Mouse (Mus musculus): ENCODE data around the gene Lypd4. TPM values are rescaled to one million over a fixed set of nuclear protein-coding genes. Genes with fewer than 3 reads are reported as not detected.
"Not testable (repeated sequence)": the region's sequence is repeated elsewhere in the genome, so short reads cannot be mapped to it uniquely, and the experiment has no call there.

Gene Lypd4
- polyA plus RNA-seq, 1 experiment, result 952 TPM

GRCm38 (mm10) chr7:24845713-24846112, 24.0 kb downstream of the Lypd4 start:
- peaks cover 2% of the 10 kb centered on the region; the same call in 1 of the 2 replicates for H3K4me1 ChIP-seq (ENCODE audit: control insufficient read depth, insufficient read depth, low read length)
- no peak overlapping the region for H3K27ac ChIP-seq (ENCODE audit: control insufficient read depth, insufficient read depth, low read depth, low read length)

GRCm38 (mm10) chr7:24845181-24845580, 24.6 kb downstream of the Lypd4 start:
- TF ChIP-seq CTCF (IDR thresholded peaks at IDR 0.05; ENCODE audit: control insufficient read depth, insufficient read depth, insufficient replicate concordance, low read depth, low read length), result no peak
- no peak for TF ChIP-seq POLR2A (IDR thresholded peaks at IDR 0.05; ENCODE audit: control insufficient read depth, low read depth, low read length)
- Histone ChIP-seq H3K27me3 (ENCODE audit: control insufficient read depth, insufficient read depth, low read length) (no peaks in the 10 kb centered on the region), H3K27ac (ENCODE audit: control insufficient read depth, insufficient read depth, low read depth, low read length) (no peak overlapping the region), H3K36me3 (ENCODE audit: control insufficient read depth, insufficient read depth, low read length) (no peaks in the 10 kb centered on the region), H3K4me3 (ENCODE audit: control insufficient read depth, low read depth, low read length) (no peak overlapping the region), H3K4me1 (ENCODE audit: control insufficient read depth, insufficient read depth, low read length) (peaks cover 2% of the 10 kb centered on the region; the same call in 1 of the 2 replicates)

More at GRCm38 (mm10) chr7:24845713-24846112, 24.0 kb downstream of the Lypd4 start:
- Histone ChIP-seq H3K27me3 (ENCODE audit: control insufficient read depth, insufficient read depth, low read length) (no peaks in the 10 kb centered on the region), H3K36me3 (ENCODE audit: control insufficient read depth, insufficient read depth, low read length) (no peaks in the 10 kb centered on the region), H3K4me3 (ENCODE audit: control insufficient read depth, low read depth, low read length) (no peak overlapping the region)
- TF ChIP-seq POLR2A (IDR thresholded peaks at IDR 0.05; ENCODE audit: control insufficient read depth, low read depth, low read length) (no peak), CTCF (IDR thresholded peaks at IDR 0.05; ENCODE audit: control insufficient read depth, insufficient read depth, insufficient replicate concordance, low read depth, low read length) (no peak)

GRCm38 (mm10) chr7:24844144-24844543, 25.6 kb downstream of the Lypd4 start:
- TF ChIP-seq POLR2A (IDR thresholded peaks at IDR 0.05; ENCODE audit: control insufficient read depth, low read depth, low read length), result no peak
- TF ChIP-seq CTCF (IDR thresholded peaks at IDR 0.05; ENCODE audit: control insufficient read depth, insufficient read depth, insufficient replicate concordance, low read depth, low read length), result no peak
- H3K4me1 ChIP-seq (ENCODE audit: control insufficient read depth, insufficient read depth, low read length), result peaks cover 2% of the 10 kb centered on the region; the same call in 1 of the 2 replicates
- no peaks in the 10 kb centered on the region for H3K27me3 ChIP-seq (ENCODE audit: control insufficient read depth, insufficient read depth, low read length)
- no peak overlapping the region for H3K4me3 ChIP-seq (ENCODE audit: control insufficient read depth, low read depth, low read length)
- H3K27ac ChIP-seq (ENCODE audit: control insufficient read depth, insufficient read depth, low read depth, low read length), result no peak overlapping the region
- H3K36me3 ChIP-seq (ENCODE audit: control insufficient read depth, insufficient read depth, low read length), result no peaks in the 10 kb centered on the region

GRCm38 (mm10) chr7:24841009-24841408, 28.7 kb downstream of the Lypd4 start:
- no peak overlapping the region for H3K27ac ChIP-seq (ENCODE audit: control insufficient read depth, insufficient read depth, low read depth, low read length)
- H3K27me3 ChIP-seq (ENCODE audit: control insufficient read depth, insufficient read depth, low read length), result no peaks in the 10 kb centered on the region
- TF ChIP-seq POLR2A (IDR thresholded peaks at IDR 0.05; ENCODE audit: control insufficient read depth, low read depth, low read length), result no peak
- TF ChIP-seq CTCF (IDR thresholded peaks at IDR 0.05; ENCODE audit: control insufficient read depth, insufficient read depth, insufficient replicate concordance, low read depth, low read length), result no peak
- no peak overlapping the region for H3K4me3 ChIP-seq (ENCODE audit: control insufficient read depth, low read depth, low read length)
- no peaks in the 10 kb centered on the region for H3K36me3 ChIP-seq (ENCODE audit: control insufficient read depth, insufficient read depth, low read length)
- peaks cover 2% of the 10 kb centered on the region; the same call in 1 of the 2 replicates for H3K4me1 ChIP-seq (ENCODE audit: control insufficient read depth, insufficient read depth, low read length)

- Histone ChIP-seq H3K27ac (ENCODE audit: control insufficient read depth, insufficient read depth, low read depth, low read length) (no peak overlapping the region), H3K27me3 (ENCODE audit: control insufficient read depth, insufficient read depth, low read length) (no peaks in the 10 kb centered on the region), H3K4me1 (ENCODE audit: control insufficient read depth, insufficient read depth, low read length) (peaks cover 2% of the 10 kb centered on the region; the same call in 1 of the 2 replicates), H3K4me3 (ENCODE audit: control insufficient read depth, low read depth, low read length) (no peak overlapping the region), H3K36me3 (ENCODE audit: control insufficient read depth, insufficient read depth, low read length) (no peaks in the 10 kb centered on the region)
- no peak for TF ChIP-seq CTCF (IDR thresholded peaks at IDR 0.05; ENCODE audit: control insufficient read depth, insufficient read depth, insufficient replicate concordance, low read depth, low read length)
- no peak for TF ChIP-seq POLR2A (IDR thresholded peaks at IDR 0.05; ENCODE audit: control insufficient read depth, low read depth, low read length)
These were observed 29.4 kb downstream of the Lypd4 start for GRCm38 (mm10) chr7:24840331-24840730.

GRCm38 (mm10) chr7:24839410-24839808, 30.3 kb downstream of the Lypd4 start:
- no peak overlapping the region for H3K27ac ChIP-seq (ENCODE audit: control insufficient read depth, insufficient read depth, low read depth, low read length)
- no peaks in the 10 kb centered on the region for H3K27me3 ChIP-seq (ENCODE audit: control insufficient read depth, insufficient read depth, low read length)
- no peaks in the 10 kb centered on the region for H3K4me1 ChIP-seq (ENCODE audit: control insufficient read depth, insufficient read depth, low read length)
- no peak overlapping the region for H3K4me3 ChIP-seq (ENCODE audit: control insufficient read depth, low read depth, low read length)
- TF ChIP-seq CTCF (IDR thresholded peaks at IDR 0.05; ENCODE audit: control insufficient read depth, insufficient read depth, insufficient replicate concordance, low read depth, low read length), result no peak
- no peak for TF ChIP-seq POLR2A (IDR thresholded peaks at IDR 0.05; ENCODE audit: control insufficient read depth, low read depth, low read length)
- no peaks in the 10 kb centered on the region for H3K36me3 ChIP-seq (ENCODE audit: control insufficient read depth, insufficient read depth, low read length)

- not testable (repeated sequence) for H3K27ac ChIP-seq (ENCODE audit: control insufficient read depth, insufficient read depth, low read depth, low read length); H3K36me3 ChIP-seq (ENCODE audit: control insufficient read depth, insufficient read depth, low read length); H3K4me3 ChIP-seq (ENCODE audit: control insufficient read depth, low read depth, low read length); H3K4me1 ChIP-seq (ENCODE audit: control insufficient read depth, insufficient read depth, low read length); H3K27me3 ChIP-seq (ENCODE audit: control insufficient read depth, insufficient read depth, low read length)
These were observed 30.9 kb downstream of the Lypd4 start for GRCm38 (mm10) chr7:24838732-24839409.
